Mouse (Mus musculus): ENCODE measurements around the gene Oxsr1. TPM values are rescaled to one million over a fixed set of nuclear protein-coding genes. Genes with fewer than 3 reads are reported as not detected.
"Not testable (repeated sequence)": the region's sequence is repeated elsewhere in the genome, so short reads cannot be mapped to it uniquely, and the experiment has no call there.

Gene Oxsr1
- total and polyA plus RNA-seq, 3 experiments: 17.4 to 51.7 (median 45.6) TPM

- DNase-seq: no peak
- intact Hi-C loops (cut with DNase I): no loop called here
- 98% methylated on average over 3 of the region's 3 CpGs for WGBS
These were observed 83.0 kb downstream of the Oxsr1 start for GRCm38 (mm10) chr9:119239274-119239673.

DNA sequence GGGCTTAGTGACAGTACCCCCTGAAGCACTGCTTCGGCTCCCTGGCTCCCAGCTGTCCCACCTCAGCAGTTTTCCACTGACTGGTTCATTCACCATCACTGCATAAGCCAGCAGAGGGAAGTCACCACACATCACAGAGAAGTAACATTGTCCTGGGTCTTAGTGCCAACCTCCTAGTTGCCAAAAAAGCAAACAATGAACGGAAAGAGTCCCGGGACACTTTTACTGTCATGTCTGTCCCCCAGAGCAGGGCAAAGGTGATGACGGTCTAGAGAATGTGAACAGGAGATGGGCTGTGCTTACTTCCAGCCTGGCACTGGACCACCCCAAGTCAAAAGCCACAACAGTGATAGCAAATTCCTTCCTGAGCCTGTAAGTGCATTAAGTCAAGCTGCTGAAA lies 83.4 kb downstream of the Oxsr1 start:
- H3K9ac ChIP-seq (ENCODE audit: low read depth, low read length): no peak overlapping the region
- H3K36me3 ChIP-seq (ENCODE audit: control insufficient read depth, insufficient read depth, low read length): no peaks in the 10 kb centered on the region
- WGBS: 71% methylated on average over 4 of the region's 4 CpGs
- no peaks in the 10 kb centered on the region for H3K79me2 ChIP-seq (replicated peaks; ENCODE audit: control insufficient read depth, insufficient read depth, low read length)
- DNase-seq: no peak
- no peak for TF ChIP-seq EP300 (IDR thresholded peaks at IDR 0.05; ENCODE audit: insufficient read depth, low read depth, low read length)
- TF ChIP-seq CTCF (IDR thresholded peaks at IDR 0.05): no peak
- no peak for TF ChIP-seq POLR2A (IDR thresholded peaks at IDR 0.05; ENCODE audit: insufficient read depth, low read depth, low read length)
- intact Hi-C loops (cut with DNase I): no loop called here
- H3K27me3 ChIP-seq (ENCODE audit: control insufficient read depth, insufficient read depth, low read length): no peaks in the 10 kb centered on the region
- H3K4me3 ChIP-seq: no peak overlapping the region
- no peaks in the 10 kb centered on the region for H3K4me1 ChIP-seq (ENCODE audit: control insufficient read depth, insufficient read depth, low read length)
- H3K27ac ChIP-seq: no peak overlapping the region

More at GRCm38 (mm10) chr9:119239274-119239673, 83.0 kb downstream of the Oxsr1 start:
- no peak overlapping the region for H3K9ac ChIP-seq (ENCODE audit: low read depth, low read length)
- no peak for TF ChIP-seq CTCF (IDR thresholded peaks at IDR 0.05)
- no peak for TF ChIP-seq POLR2A (IDR thresholded peaks at IDR 0.05; ENCODE audit: insufficient read depth, low read depth, low read length)
- no peaks in the 10 kb centered on the region for H3K79me2 ChIP-seq (replicated peaks; ENCODE audit: control insufficient read depth, insufficient read depth, low read length)
- no peaks in the 10 kb centered on the region for H3K27me3 ChIP-seq (ENCODE audit: control insufficient read depth, insufficient read depth, low read length)
- no peaks in the 10 kb centered on the region for H3K36me3 ChIP-seq (ENCODE audit: control insufficient read depth, insufficient read depth, low read length)
- no peak overlapping the region for H3K27ac ChIP-seq
- no peak overlapping the region for H3K4me3 ChIP-seq
- no peaks in the 10 kb centered on the region for H3K4me1 ChIP-seq (ENCODE audit: control insufficient read depth, insufficient read depth, low read length)

DNA sequence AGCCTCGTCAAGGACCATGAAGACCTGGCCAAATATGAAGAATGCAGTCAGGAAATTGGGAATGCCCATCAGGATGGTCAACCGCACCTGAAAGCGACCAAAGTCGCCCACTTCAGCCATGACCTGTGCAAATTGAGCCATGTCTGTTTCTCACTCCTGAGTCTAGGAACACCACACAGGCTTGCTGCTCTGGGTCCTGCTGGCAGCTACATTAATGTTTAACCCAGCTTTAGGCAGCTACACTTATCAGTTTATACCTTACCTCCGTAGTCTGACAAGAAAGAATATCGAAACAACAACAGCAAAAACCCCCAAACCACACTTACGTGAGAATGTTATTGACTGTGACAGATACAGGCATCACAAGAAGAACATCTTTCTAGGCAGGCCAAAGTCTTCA lies 90.7 kb downstream of the Oxsr1 start:
- WGBS: 97% methylated on average over 7 of the region's 7 CpGs
- DNase-seq: no peak
- intact Hi-C loops (cut with DNase I): no loop called here
- no peak overlapping the region for H3K27ac ChIP-seq
- no peaks in the 10 kb centered on the region for H3K4me1 ChIP-seq (ENCODE audit: control insufficient read depth, insufficient read depth, low read length)
- H3K4me3 ChIP-seq: no peak overlapping the region
- no peaks in the 10 kb centered on the region for H3K27me3 ChIP-seq (ENCODE audit: control insufficient read depth, insufficient read depth, low read length)
- TF ChIP-seq EP300 (IDR thresholded peaks at IDR 0.05; ENCODE audit: insufficient read depth, low read depth, low read length): no peak
- TF ChIP-seq POLR2A (IDR thresholded peaks at IDR 0.05; ENCODE audit: insufficient read depth, low read depth, low read length): no peak
- TF ChIP-seq CTCF (IDR thresholded peaks at IDR 0.05): no peak
- no peaks in the 10 kb centered on the region for H3K36me3 ChIP-seq (ENCODE audit: control insufficient read depth, insufficient read depth, low read length)
- H3K79me2 ChIP-seq (replicated peaks; ENCODE audit: control insufficient read depth, insufficient read depth, low read length): no peaks in the 10 kb centered on the region
- no peak overlapping the region for H3K9ac ChIP-seq (ENCODE audit: low read depth, low read length)

DNA sequence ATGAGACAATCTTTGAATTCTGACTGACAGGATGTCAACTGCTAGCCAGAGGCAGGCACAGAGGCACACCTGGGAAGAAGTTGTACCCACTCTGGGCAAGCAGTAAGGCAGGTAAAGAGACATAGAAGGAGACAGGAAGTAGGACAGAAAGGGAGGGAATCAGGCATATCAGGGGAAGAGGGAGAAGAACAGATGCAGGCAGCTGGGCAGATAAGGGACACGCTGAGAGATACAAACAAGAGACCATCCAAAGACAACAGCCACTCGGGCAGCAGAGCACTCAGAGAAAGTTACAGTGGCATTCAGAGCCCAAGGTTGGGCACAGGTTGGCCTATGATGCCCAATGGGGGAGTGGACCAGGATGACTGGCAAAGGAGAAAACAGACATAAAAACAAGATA lies 91.4 kb downstream of the Oxsr1 start:
- Histone ChIP-seq H3K27ac (no peak overlapping the region), H3K79me2 (replicated peaks; ENCODE audit: control insufficient read depth, insufficient read depth, low read length) (no peaks in the 10 kb centered on the region), H3K27me3 (ENCODE audit: control insufficient read depth, insufficient read depth, low read length) (no peaks in the 10 kb centered on the region), H3K36me3 (ENCODE audit: control insufficient read depth, insufficient read depth, low read length) (no peaks in the 10 kb centered on the region), H3K4me1 (ENCODE audit: control insufficient read depth, insufficient read depth, low read length) (no peaks in the 10 kb centered on the region), H3K9ac (ENCODE audit: low read depth, low read length) (no peak overlapping the region), H3K4me3 (no peak overlapping the region)
- intact Hi-C loops (cut with DNase I): no loop called here
- WGBS: 43% methylated on average over 2 of the region's 2 CpGs
- TF ChIP-seq POLR2A (IDR thresholded peaks at IDR 0.05; ENCODE audit: insufficient read depth, low read depth, low read length): no peak
- TF ChIP-seq CTCF (IDR thresholded peaks at IDR 0.05): no peak
- no peak for TF ChIP-seq EP300 (IDR thresholded peaks at IDR 0.05; ENCODE audit: insufficient read depth, low read depth, low read length)
- no peak for DNase-seq

- whole genome bisulfite sequencing: 68% methylated on average over 4 of the region's 4 CpGs
- Histone ChIP-seq H3K27me3 (ENCODE audit: control insufficient read depth, insufficient read depth, low read length) (no peaks in the 10 kb centered on the region), H3K79me2 (replicated peaks; ENCODE audit: control insufficient read depth, insufficient read depth, low read length) (no peaks in the 10 kb centered on the region), H3K9ac (ENCODE audit: low read depth, low read length) (no peak overlapping the region), H3K36me3 (ENCODE audit: control insufficient read depth, insufficient read depth, low read length) (no peaks in the 10 kb centered on the region), H3K4me1 (ENCODE audit: control insufficient read depth, insufficient read depth, low read length) (no peaks in the 10 kb centered on the region), H3K27ac (no peak overlapping the region), H3K4me3 (no peak overlapping the region)
- no peak for DNase-seq
- TF ChIP-seq EP300 (IDR thresholded peaks at IDR 0.05; ENCODE audit: insufficient read depth, low read depth, low read length): no peak
- TF ChIP-seq CTCF (IDR thresholded peaks at IDR 0.05): no peak
- TF ChIP-seq POLR2A (IDR thresholded peaks at IDR 0.05; ENCODE audit: insufficient read depth, low read depth, low read length): no peak
- intact Hi-C loops (cut with DNase I): no loop called here
These were observed 102.0 kb downstream of the Oxsr1 start for GRCm38 (mm10) chr9:119220249-119220648.

GRCm38 (mm10) chr9:119219667-119220066 lies 102.6 kb downstream of the Oxsr1 start:
- Histone ChIP-seq H3K27ac (no peak overlapping the region), H3K27me3 (ENCODE audit: control insufficient read depth, insufficient read depth, low read length) (no peaks in the 10 kb centered on the region), H3K4me3 (no peak overlapping the region), H3K36me3 (ENCODE audit: control insufficient read depth, insufficient read depth, low read length) (no peaks in the 10 kb centered on the region), H3K4me1 (ENCODE audit: control insufficient read depth, insufficient read depth, low read length) (no peaks in the 10 kb centered on the region), H3K79me2 (replicated peaks; ENCODE audit: control insufficient read depth, insufficient read depth, low read length) (no peaks in the 10 kb centered on the region), H3K9ac (ENCODE audit: low read depth, low read length) (no peak overlapping the region)
- no peak for DNase-seq
- WGBS: 37% methylated on average over 2 of the region's 2 CpGs
- intact Hi-C loops (cut with DNase I): no loop called here
- TF ChIP-seq EP300 (IDR thresholded peaks at IDR 0.05; ENCODE audit: insufficient read depth, low read depth, low read length): no peak

GRCm38 (mm10) chr9:119215341-119215740 lies 106.9 kb downstream of the Oxsr1 start:
- DNase-seq; H3K27ac ChIP-seq; H3K4me3 ChIP-seq; H3K36me3 ChIP-seq (ENCODE audit: control insufficient read depth, insufficient read depth, low read length); H3K9ac ChIP-seq (ENCODE audit: low read depth, low read length); H3K27me3 ChIP-seq (ENCODE audit: control insufficient read depth, insufficient read depth, low read length); intact Hi-C loops (cut with DNase I); H3K4me1 ChIP-seq (ENCODE audit: control insufficient read depth, insufficient read depth, low read length); H3K79me2 ChIP-seq (replicated peaks; ENCODE audit: control insufficient read depth, insufficient read depth, low read length): not testable (repeated sequence)
- WGBS: 94% methylated on average over 2 of the region's 2 CpGs
